Mouse (Mus musculus) embryonic fibroblast, embryonic 13.5 days (primary cell): ENCODE measurements around the gene Dicer1. TPM values are rescaled to one million over a fixed set of nuclear protein-coding genes. Genes with fewer than 3 reads are reported as not detected.

ENCODE experiments used
- H3K27ac ChIP-seq: 2 replicates; pipeline ENCODE4 v1.5.1; 2012; ENCODE audit warnings: low read length, control low read depth, inconsistent platforms; ENCODE audit not compliant: insufficient read depth
- H3K4me1 ChIP-seq: 2 replicates; pipeline ENCODE4 v1.6.1; 2011; ENCODE audit warnings: low read length; ENCODE audit not compliant: control insufficient read depth, insufficient read depth
- H3K4me3 ChIP-seq: 2 replicates; pipeline ENCODE4 v1.5.1; 2011; ENCODE audit warnings: mild to moderate bottlenecking, control low read depth, low read length; ENCODE audit not compliant: insufficient read depth
- CTCF ChIP-seq: IDR thresholded peaks from 2 replicates; pipeline ENCODE4 v1.5.1; 2011; ENCODE audit warnings: mild to moderate bottlenecking, control low read depth, low read length, moderate library complexity, borderline replicate concordance; ENCODE audit not compliant: insufficient read depth
- POLR2A ChIP-seq: IDR thresholded peaks from 2 replicates; pipeline ENCODE4 v1.6.1; 2011; ENCODE audit warnings: low read depth, mild to moderate bottlenecking, control low read depth, low read length, moderate library complexity
- polyA plus RNA-seq: library from polyadenylated mRNA; stranded (reverse); fragments of >200 nt; gene quantifications from 2 replicates; pipeline ENCODE4 v1.2.4, GENCODE M21; 2011; ENCODE audit warnings: low read depth; ENCODE audit not compliant: missing spikeins, insufficient read length

Dicer1 gene
- polyA plus RNA-seq, 1 experiment: 56.8 TPM

DNA sequence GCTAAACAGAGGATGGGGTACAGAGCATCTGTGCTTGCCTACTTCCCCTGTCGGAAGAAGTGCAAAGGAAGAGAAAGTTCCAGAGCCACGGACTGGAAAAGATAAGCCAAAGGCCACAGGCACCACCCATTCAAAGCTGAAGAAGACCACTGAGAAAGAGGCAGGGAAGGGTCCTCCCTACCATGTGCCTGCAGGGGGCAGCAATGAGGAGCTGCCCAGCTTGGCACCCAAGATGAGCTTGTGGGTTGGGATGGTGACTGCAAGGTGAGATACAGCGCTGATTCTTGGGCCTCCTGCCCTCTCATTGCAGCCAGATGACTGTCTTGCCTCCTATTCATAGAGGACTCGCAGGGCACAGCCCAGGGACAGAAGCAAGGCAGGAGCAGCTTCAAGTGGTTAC is 15.4 kb upstream of the Dicer1 start:
- no peak overlapping the region for H3K27ac ChIP-seq
- peak; percentile 20; the same call in 1 of the 2 replicates for TF ChIP-seq CTCF
- no peak for TF ChIP-seq POLR2A
- H3K4me1 ChIP-seq: no peaks in the 10 kb centered on the region
- no peak overlapping the region for H3K4me3 ChIP-seq

DNA sequence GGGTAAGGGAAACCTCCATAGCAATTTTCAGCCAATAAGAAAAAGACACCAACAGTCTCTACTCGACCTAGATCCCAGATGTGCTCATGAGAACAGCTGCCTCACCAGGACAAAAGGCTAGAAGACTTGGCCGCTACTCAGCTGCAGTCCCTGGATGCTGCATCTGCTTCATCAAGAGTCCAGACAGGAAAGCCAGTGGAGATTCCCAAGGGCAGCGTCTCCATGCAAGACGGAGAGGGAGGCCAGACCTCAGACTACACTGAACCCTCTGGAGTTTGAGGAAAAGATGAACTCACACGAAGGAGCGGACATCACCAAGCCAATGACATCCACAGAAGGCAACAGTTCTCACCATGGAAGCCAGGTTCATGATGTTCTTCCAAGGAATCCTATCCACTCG is 14.0 kb upstream of the Dicer1 start:
- Histone ChIP-seq H3K27ac (no peak overlapping the region), H3K4me3 (no peak overlapping the region), H3K4me1 (no peaks in the 10 kb centered on the region)
- TF ChIP-seq POLR2A: no peak
- TF ChIP-seq CTCF: no peak

DNA sequence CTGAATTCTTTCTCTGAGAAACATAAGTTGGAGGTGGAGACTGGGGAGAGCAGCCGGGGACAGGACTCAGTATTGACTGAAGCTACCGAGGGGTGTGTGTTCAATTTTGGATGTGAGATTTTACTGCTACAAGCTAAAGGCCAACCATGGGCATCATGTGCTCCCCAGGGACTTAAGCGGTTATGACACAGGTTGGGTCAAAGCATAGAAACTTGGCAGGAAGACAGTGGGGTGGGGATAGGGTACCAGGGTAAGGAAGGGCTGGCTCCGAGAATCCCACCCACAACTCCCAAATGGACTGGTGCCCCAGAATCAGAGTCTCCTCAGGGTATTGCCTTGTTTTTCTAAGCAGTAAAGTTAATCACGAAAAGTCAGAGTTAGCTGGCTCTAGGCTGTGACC is 13.4 kb upstream of the Dicer1 start:
- Histone ChIP-seq H3K4me3 (no peak overlapping the region), H3K27ac (no peak overlapping the region), H3K4me1 (no peaks in the 10 kb centered on the region)
- TF ChIP-seq CTCF (no peak), POLR2A (no peak)

DNA sequence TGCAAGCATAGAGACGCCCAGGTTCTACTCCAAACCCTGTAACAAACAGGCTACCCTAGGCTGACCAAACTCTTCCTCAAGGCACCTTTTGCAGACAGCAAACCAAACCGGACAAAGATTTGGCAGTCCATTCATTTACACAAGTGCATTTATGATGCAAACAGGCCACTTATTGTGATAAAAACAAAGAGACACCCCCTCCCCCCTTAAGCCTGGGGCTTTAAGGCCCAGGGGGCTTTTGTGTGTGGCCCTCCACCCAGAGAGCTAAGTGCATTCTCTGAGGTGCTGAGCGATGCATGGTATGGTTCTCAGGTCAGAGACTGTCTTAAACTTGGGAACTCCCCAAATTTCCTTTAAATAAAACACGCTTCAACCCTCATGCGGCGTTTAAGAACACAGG is 12.2 kb upstream of the Dicer1 start:
- H3K4me3 ChIP-seq: no peak overlapping the region
- TF ChIP-seq POLR2A (no peak), CTCF (no peak)
- H3K27ac ChIP-seq: no peak overlapping the region
- H3K4me1 ChIP-seq: no peaks in the 10 kb centered on the region

DNA sequence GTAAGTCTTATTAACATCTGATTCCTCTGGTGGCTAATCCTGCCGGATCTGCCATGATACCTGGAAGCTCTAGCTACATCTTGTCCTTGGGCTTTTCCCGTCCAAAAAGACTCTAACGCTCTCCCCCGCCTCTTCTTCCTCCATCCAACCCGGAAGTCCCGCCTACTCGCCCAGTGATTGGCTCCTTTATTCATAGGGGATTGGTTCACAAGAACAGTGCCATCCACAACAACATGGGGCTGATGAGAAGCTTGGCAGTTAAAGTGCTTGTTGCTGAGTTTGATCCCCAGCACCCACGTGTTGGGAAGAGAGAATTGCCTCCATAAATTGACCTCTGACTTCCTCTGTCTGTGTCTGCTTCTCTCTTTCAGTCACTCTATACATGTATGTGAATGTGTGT is 9.7 kb upstream of the Dicer1 start:
- no peak overlapping the region for H3K4me3 ChIP-seq
- no peak for TF ChIP-seq CTCF
- H3K27ac ChIP-seq: no peak overlapping the region
- H3K4me1 ChIP-seq: no peaks in the 10 kb centered on the region

DNA sequence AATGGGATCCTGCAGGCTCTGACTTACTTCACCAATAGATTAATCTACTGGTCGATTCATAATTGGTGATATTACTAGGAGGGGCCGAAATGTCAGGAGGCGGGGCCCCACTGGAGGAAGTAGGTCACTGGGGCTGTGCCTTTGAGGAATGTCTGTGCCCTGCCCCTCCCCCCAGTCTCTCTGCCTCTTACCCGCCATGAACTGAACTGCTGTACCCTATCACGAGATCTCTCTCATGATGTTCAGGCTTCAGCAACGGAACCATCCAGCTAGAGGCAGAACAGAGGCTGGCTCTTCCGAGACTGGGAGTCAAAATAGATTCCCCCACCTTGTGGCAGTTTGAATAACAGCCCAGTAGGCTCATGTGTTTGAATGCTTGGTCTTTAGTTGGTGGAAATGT is 6.3 kb upstream of the Dicer1 start:
- no peak overlapping the region for H3K4me3 ChIP-seq
- TF ChIP-seq POLR2A (no peak), CTCF (no peak)
- no peak overlapping the region for H3K27ac ChIP-seq
- no peaks in the 10 kb centered on the region for H3K4me1 ChIP-seq

DNA sequence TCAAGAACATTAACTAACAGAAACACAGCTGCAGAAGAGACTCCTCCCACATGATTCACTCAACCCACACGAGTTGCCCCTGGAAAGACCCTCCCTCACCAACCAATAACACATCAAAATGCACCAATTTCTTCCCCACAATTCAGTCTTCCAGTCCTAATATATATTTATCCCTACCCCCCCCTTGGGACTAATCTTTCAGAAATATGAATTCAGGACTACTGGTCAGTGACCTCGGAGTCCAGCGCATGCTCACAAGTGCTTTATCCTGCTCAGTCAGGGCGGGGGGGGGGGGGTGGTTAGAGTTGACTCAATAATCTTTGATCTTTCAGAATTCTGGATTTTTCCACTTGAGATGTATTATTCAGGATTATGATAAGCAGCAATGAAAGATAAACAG is 1.9 kb upstream of the Dicer1 start:
- no peak overlapping the region for H3K4me3 ChIP-seq
- TF ChIP-seq POLR2A (no peak), CTCF (no peak)
- H3K27ac ChIP-seq: no peak overlapping the region
- H3K4me1 ChIP-seq: peaks cover 6% of the 10 kb centered on the region; the same call in 1 of the 2 replicates

DNA sequence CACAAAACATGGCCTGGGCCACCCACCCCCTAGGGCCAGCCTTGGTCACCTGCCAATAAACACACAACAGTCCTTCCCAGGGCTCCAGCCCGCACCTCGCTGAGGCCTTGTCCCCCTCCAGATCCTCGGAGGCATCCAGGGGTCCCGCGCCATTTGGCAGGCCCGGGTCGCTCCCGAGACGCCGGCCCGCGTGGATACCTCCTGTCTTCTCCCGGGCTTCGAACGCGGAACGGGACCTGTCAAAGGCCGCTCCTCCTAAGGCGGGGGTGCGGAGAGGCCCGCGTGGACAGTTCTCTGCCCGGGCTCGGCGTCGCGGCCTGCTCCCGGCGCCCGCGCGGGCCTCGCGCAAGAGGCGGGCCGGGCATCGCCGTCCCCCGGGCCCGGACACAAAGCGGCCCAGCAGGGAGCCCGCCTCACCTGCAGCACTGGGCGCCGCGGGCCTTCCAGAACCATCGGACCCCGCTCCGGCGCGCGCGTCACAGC is 380 bp downstream of the Dicer1 start:
- Histone ChIP-seq H3K4me3 (peak overlapping the region; percentile 52), H3K27ac (peak overlapping the region; percentile 42), H3K4me1 (peaks cover 6% of the 10 kb centered on the region; the same call in 1 of the 2 replicates)
- no peak for TF ChIP-seq CTCF
- TF ChIP-seq POLR2A: no peak

DNA sequence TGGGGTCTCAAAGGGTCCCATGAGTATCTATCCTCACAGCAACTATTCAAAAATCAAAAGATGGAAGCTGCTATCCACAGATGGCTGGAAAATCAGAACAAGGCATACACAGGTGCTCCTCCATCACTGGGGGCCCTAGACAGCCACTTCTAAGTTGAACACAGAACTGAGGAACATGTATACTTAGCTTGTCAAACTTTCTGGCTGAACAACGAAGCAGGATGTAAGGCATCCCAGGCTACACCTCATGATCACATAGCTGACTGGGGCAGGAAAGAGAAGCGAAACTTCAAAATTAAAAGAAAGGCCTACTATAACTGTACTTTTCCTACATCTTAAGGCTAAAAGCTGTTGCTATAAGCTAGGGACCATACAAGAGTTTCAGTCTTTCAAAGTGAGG is 2.8 kb downstream of the Dicer1 start:
- H3K4me3 ChIP-seq: no peak overlapping the region
- no peak overlapping the region for H3K27ac ChIP-seq
- peaks cover 6% of the 10 kb centered on the region; the same call in 1 of the 2 replicates for H3K4me1 ChIP-seq
- TF ChIP-seq CTCF: no peak

DNA sequence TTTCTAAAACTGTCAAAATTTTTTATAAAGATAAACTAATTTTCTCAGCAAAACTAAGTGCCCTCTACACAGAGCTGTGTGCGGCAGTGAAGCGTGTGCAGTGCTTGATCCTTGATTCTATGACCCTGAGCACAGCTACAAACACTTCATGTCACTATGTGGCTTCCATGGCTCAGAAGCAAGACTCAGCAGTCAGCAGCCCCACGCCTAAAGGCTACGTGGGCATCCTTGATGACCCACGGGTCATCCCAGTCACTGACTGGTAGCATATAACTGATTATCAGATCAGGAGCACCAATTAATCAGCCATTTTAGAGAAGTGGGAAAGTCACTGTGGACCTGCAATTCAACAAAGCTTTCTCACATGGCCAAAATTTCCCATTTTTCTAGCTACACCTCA is 4.5 kb downstream of the Dicer1 start:
- Histone ChIP-seq H3K4me1 (peaks cover 6% of the 10 kb centered on the region; the same call in 1 of the 2 replicates), H3K27ac (no peak overlapping the region), H3K4me3 (no peak overlapping the region)
- TF ChIP-seq POLR2A (no peak), CTCF (no peak)

DNA sequence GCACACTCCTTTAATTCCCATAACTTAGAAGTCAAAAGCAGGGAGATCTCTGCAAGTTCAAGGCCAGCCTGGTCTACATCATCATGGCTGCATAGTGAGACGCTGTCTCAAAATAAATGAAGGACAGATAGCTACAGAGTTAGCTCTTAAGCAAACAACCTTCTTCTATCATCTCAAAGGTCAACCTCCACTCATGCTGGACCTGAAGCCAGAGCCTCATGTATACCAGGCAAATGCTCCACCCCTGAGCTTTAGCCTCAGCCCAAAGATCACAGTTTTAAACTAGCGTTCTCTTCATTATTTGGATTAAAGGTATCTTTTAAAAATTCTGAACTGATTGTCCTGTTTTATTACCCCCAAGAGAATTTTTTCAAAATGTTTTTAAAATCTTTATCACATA is 5.2 kb downstream of the Dicer1 start:
- Histone ChIP-seq H3K27ac (no peak overlapping the region), H3K4me1 (peaks cover 6% of the 10 kb centered on the region; the same call in 1 of the 2 replicates), H3K4me3 (no peak overlapping the region)
- no peak for TF ChIP-seq CTCF
- no peak for TF ChIP-seq POLR2A

DNA sequence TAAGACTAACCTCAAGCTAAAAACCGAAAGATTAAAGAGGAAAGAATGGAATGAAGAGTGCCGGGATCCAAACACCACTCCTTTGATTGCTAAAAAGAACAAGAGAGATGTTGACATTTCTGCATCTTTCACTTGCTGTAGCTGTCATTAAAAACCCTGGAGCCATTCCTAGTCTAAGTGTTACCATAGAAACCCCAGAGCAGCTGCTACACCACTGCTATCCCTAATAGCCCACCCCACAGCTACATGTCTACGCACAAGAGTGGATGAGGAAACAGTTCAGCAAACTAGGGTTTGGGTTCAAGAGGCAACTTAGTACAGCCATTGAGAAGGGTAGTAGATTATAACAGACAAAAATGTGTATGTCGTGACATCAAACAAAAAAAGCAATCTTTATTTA is 8.1 kb downstream of the Dicer1 start:
- H3K4me3 ChIP-seq: no peak overlapping the region
- H3K27ac ChIP-seq: no peak overlapping the region
- TF ChIP-seq POLR2A (no peak), CTCF (no peak)
- H3K4me1 ChIP-seq: no peaks in the 10 kb centered on the region; the same call in 1 of the 2 replicates
